Comparison of ENCODE assay signal across 10 mouse cellular contexts in genomic region chr1:184060381-184060780, GRCm38 (mm10). TPM values are rescaled to one million over a fixed set of nuclear protein-coding genes. Genes with fewer than 3 reads are reported as not detected.
DNase-seq lines count a peak whose midpoint lies in the region; ATAC-seq and TF ChIP-seq lines count a peak whose summit lies in the region.
"Had no signal": no experiment of that assay in that cellular context is flagged by ENCODE, and none has a peak within 500 bp of the region (broad histone marks: within the 10 kb centered on the region; RNA-seq: fewer than 3 reads in every experiment).

No protein-coding gene starts in this region.

- H3K4me3 ChIP-seq in midbrain, embryonic 11.5 days (ENCODE audit: low read depth, low read length), result no peak overlapping the region
- H3K4me3 ChIP-seq in midbrain, postnatal 0 days (ENCODE audit: low read depth, low read length), result no peak overlapping the region
- H3K4me3 ChIP-seq in stomach, embryonic 16.5 days (replicated peaks; ENCODE audit: low read length), result no peak overlapping the region
- H3K4me3 ChIP-seq in neural tube, embryonic 15.5 days (replicated peaks), result no peak overlapping the region
- H3K4me3 ChIP-seq: embryonic facial prominence, embryonic 15.5 days; limb, embryonic 13.5 days had no signal

- WGBS in midbrain, embryonic 11.5 days, result 76% methylated on average over 9 of the region's 9 CpGs
- WGBS in midbrain, postnatal 0 days, result 60% methylated on average over 9 of the region's 9 CpGs
- 23% methylated on average over 9 of the region's 9 CpGs for WGBS in large intestine, adult 2 months
- WGBS in stomach, embryonic 16.5 days, result 21% methylated on average over 9 of the region's 9 CpGs
- 73% methylated on average over 9 of the region's 9 CpGs for WGBS in neural tube, embryonic 15.5 days

- ATAC-seq in midbrain, embryonic 11.5 days (ENCODE audit: low FRiP score), result no peak
- no peak for ATAC-seq in midbrain, postnatal 0 days (ENCODE audit: low FRiP score)
- peak; percentile 86 for ATAC-seq in stomach, embryonic 16.5 days (ENCODE audit: insufficient read depth, low FRiP score)
- no peak for ATAC-seq in megakaryocyte progenitor cell, adult 5-6 weeks (replicated peaks; ENCODE audit: poor library complexity)
- no peak for ATAC-seq in neural tube, embryonic 15.5 days (ENCODE audit: low FRiP score)

- no peaks in the 10 kb centered on the region for H3K27me3 ChIP-seq in midbrain, embryonic 11.5 days (ENCODE audit: control insufficient read depth, insufficient read depth, low read length)
- no peaks in the 10 kb centered on the region for H3K27me3 ChIP-seq in midbrain, postnatal 0 days (ENCODE audit: insufficient read depth, low read length)
- H3K27me3 ChIP-seq in stomach, embryonic 16.5 days (ENCODE audit: control insufficient read depth, insufficient read depth, low read length), result no peaks in the 10 kb centered on the region
- no peaks in the 10 kb centered on the region for H3K27me3 ChIP-seq in neural tube, embryonic 15.5 days (replicated peaks)
- H3K27me3 ChIP-seq: embryonic facial prominence, embryonic 15.5 days; limb, embryonic 13.5 days had no signal

- H3K9me3 ChIP-seq in midbrain, embryonic 11.5 days (ENCODE audit: control insufficient read depth, low read length), result no peaks in the 10 kb centered on the region
- no peaks in the 10 kb centered on the region for H3K9me3 ChIP-seq in midbrain, postnatal 0 days (ENCODE audit: low read length)
- H3K9me3 ChIP-seq in stomach, embryonic 16.5 days (replicated peaks; ENCODE audit: control insufficient read depth, low read length), result no peaks in the 10 kb centered on the region
- H3K9me3 ChIP-seq in neural tube, embryonic 15.5 days (replicated peaks), result no peaks in the 10 kb centered on the region
- H3K9me3 ChIP-seq: embryonic facial prominence, embryonic 15.5 days; limb, embryonic 13.5 days had no signal

- H3K4me1 ChIP-seq in midbrain, embryonic 11.5 days (ENCODE audit: control insufficient read depth, insufficient read depth, low read length), result no peaks in the 10 kb centered on the region
- no peaks in the 10 kb centered on the region for H3K4me1 ChIP-seq in midbrain, postnatal 0 days (ENCODE audit: insufficient read depth, low read length)
- peaks cover 25% of the 10 kb centered on the region for H3K4me1 ChIP-seq in stomach, embryonic 16.5 days (ENCODE audit: control insufficient read depth, insufficient read depth, low read length)
- no peaks in the 10 kb centered on the region for H3K4me1 ChIP-seq in neural tube, embryonic 15.5 days
- H3K4me1 ChIP-seq: embryonic facial prominence, embryonic 15.5 days; limb, embryonic 13.5 days had no signal

- no peak overlapping the region for H3K4me2 ChIP-seq in midbrain, embryonic 11.5 days
- H3K4me2 ChIP-seq in midbrain, postnatal 0 days (ENCODE audit: low read depth, low read length, poor library complexity, severe bottlenecking), result no peak overlapping the region
- H3K4me2 ChIP-seq in stomach, embryonic 16.5 days (ENCODE audit: low read depth, low read length), result no peak overlapping the region
- H3K4me2 ChIP-seq in neural tube, embryonic 15.5 days, result no peak overlapping the region
- H3K4me2 ChIP-seq: embryonic facial prominence, embryonic 15.5 days; limb, embryonic 13.5 days had no signal

- intact Hi-C loops in heart, postnatal 10 days (cut with DNase I), result no loop called here

- peak; percentile 77 for DNase-seq in midbrain, embryonic 11.5 days (ENCODE audit: low spot score, missing footprints)
- DNase-seq in midbrain, postnatal 0 days (ENCODE audit: low spot score), result no peak
- peak; percentile 67 to 80 for DNase-seq in heart, postnatal 10 days
- peak; percentile 28 for DNase-seq in large intestine, adult 2 months (ENCODE audit: low read depth, low spot score)
- no peak for DNase-seq in cerebellum, adult 8-10 months

- H3K9ac ChIP-seq in midbrain, embryonic 11.5 days (ENCODE audit: low read length), result no peak overlapping the region
- no peak overlapping the region for H3K9ac ChIP-seq in midbrain, postnatal 0 days (replicated peaks; ENCODE audit: low read length, poor library complexity, severe bottlenecking)
- no peak overlapping the region for H3K9ac ChIP-seq in stomach, embryonic 16.5 days (ENCODE audit: low read length)
- no peak overlapping the region for H3K9ac ChIP-seq in neural tube, embryonic 15.5 days (replicated peaks)
- H3K9ac ChIP-seq: embryonic facial prominence, embryonic 15.5 days; limb, embryonic 13.5 days had no signal

- TF ChIP-seq CTCF in midbrain, postnatal 0 days (IDR thresholded peaks at IDR 0.05), result no peak

- H3K27ac ChIP-seq in midbrain, embryonic 11.5 days (ENCODE audit: low read depth, low read length), result no peak overlapping the region
- H3K27ac ChIP-seq in midbrain, postnatal 0 days (ENCODE audit: low read depth, low read length), result no peak overlapping the region
- H3K27ac ChIP-seq in stomach, embryonic 16.5 days (ENCODE audit: low read length), result peak overlapping the region; percentile 90
- no peak overlapping the region for H3K27ac ChIP-seq in neural tube, embryonic 15.5 days (replicated peaks)
- H3K27ac ChIP-seq: limb, embryonic 13.5 days had no signal

- no peaks in the 10 kb centered on the region for H3K36me3 ChIP-seq in midbrain, embryonic 11.5 days (ENCODE audit: control insufficient read depth, insufficient read depth, low read length)
- H3K36me3 ChIP-seq in midbrain, postnatal 0 days (ENCODE audit: insufficient read depth, low read length), result no peaks in the 10 kb centered on the region
- H3K36me3 ChIP-seq in stomach, embryonic 16.5 days (ENCODE audit: control insufficient read depth, insufficient read depth, low read length), result no peaks in the 10 kb centered on the region
- no peaks in the 10 kb centered on the region for H3K36me3 ChIP-seq in neural tube, embryonic 15.5 days
- H3K36me3 ChIP-seq: embryonic facial prominence, embryonic 15.5 days; limb, embryonic 13.5 days had no signal

RNA-seq across cellular contexts. Expression of gene 1700056E22Rik, which starts 26.3 kb away (rescaled TPM):
- polyA plus RNA-seq in midbrain, embryonic 11.5 days (2014; fragmentation: Nextera tagmentation; extraction: Ambion mirVana), result 1.4 and 2.0 TPM in 2 replicates
- total RNA-seq in midbrain, postnatal 0 days (2014; rRNA removed), result 1.1 and 1.6 TPM in 2 replicates
- polyA plus RNA-seq in midbrain, postnatal 0 days (2015; fragmentation: Nextera tagmentation; extraction: Ambion mirVana), result 1.2 and 1.4 TPM in 2 replicates
- 1 to 10 TPM; 1.1 to 2.0 TPM for total RNA-seq in heart, postnatal 10 days (2021)
- 0.45 and 1.0 TPM in 2 replicates for polyA plus RNA-seq in large intestine, adult 2 months (2012; rRNA removed)
- 0.84 and 1.3 TPM in 2 replicates for polyA plus RNA-seq in stomach, embryonic 16.5 days (2015; fragmentation: Nextera tagmentation; extraction: Ambion mirVana)
- 0.89 and 1.2 TPM in 2 replicates for total RNA-seq in megakaryocyte progenitor cell, adult 5-6 weeks (2015)
- total RNA-seq in megakaryocyte progenitor cell, adult 5-6 weeks (2017), result 1.1 and 2.1 TPM in 2 replicates
- polyA plus RNA-seq in neural tube, embryonic 15.5 days (2015; fragmentation: Nextera tagmentation; extraction: Ambion mirVana), result 0.91 and 1.6 TPM in 2 replicates

RNA-seq across cellular contexts. Expression of gene Dusp10, which starts 47.3 kb away (rescaled TPM):
- 9.0 and 10.4 TPM in 2 replicates for polyA plus RNA-seq in midbrain, embryonic 11.5 days (2014; fragmentation: Nextera tagmentation; extraction: Ambion mirVana)
- 10.5 and 11.4 TPM in 2 replicates for total RNA-seq in midbrain, postnatal 0 days (2014; rRNA removed)
- polyA plus RNA-seq in midbrain, postnatal 0 days (2015; fragmentation: Nextera tagmentation; extraction: Ambion mirVana), result 4.5 and 6.0 TPM in 2 replicates
- total RNA-seq in heart, postnatal 10 days (2021), result 10 to 100 TPM; 11.1 to 12.9 TPM
- polyA plus RNA-seq in large intestine, adult 2 months (2012; rRNA removed), result 7.3 and 14.4 TPM in 2 replicates
- 11.1 and 12.2 TPM in 2 replicates for polyA plus RNA-seq in stomach, embryonic 16.5 days (2015; fragmentation: Nextera tagmentation; extraction: Ambion mirVana)
- total RNA-seq in megakaryocyte progenitor cell, adult 5-6 weeks (2015), result 1.7 and 2.0 TPM in 2 replicates
- total RNA-seq in megakaryocyte progenitor cell, adult 5-6 weeks (2017), result 0.74 and 1.9 TPM in 2 replicates
- 5.2 and 9.8 TPM in 2 replicates for polyA plus RNA-seq in neural tube, embryonic 15.5 days (2015; fragmentation: Nextera tagmentation; extraction: Ambion mirVana)

Comparison
In these comparisons a context has a peak if more than half of its experiments do, and no peak if none do; other contexts are left out.
1. DNase-seq: peak in midbrain, embryonic 11.5 days (single experiment), heart, postnatal 10 days (2 of 2) and large intestine, adult 2 months (single experiment); none in midbrain, postnatal 0 days (single experiment) and cerebellum, adult 8-10 months (single experiment).